Mouse (Mus musculus) forebrain, embryonic 12.5 days (tissue): ENCODE results near the gene Itprip. TPM values are rescaled to one million over a fixed set of nuclear protein-coding genes. Genes with fewer than 3 reads are reported as not detected.

Source experiments
- ATAC-seq: fragments of 200-750 bp; cut with Nextera tagmentation; 2 replicates; pipeline ENCODE4 v1.8.0; 2017; ENCODE audit warnings: moderate TSS enrichment; ENCODE audit not compliant: low FRiP score
- H3K27ac ChIP-seq: fragments of 300-500 bp; sonication (generic); 2 replicates; pipeline ENCODE4 v1.5.1; 2016; ENCODE audit warnings: mild to moderate bottlenecking
- H3K27me3 ChIP-seq: fragments of 300-500 bp; sonication (generic); 2 replicates; pipeline ENCODE4 v1.6.1; 2016; ENCODE audit warnings: mild to moderate bottlenecking
- H3K36me3 ChIP-seq: fragments of 300-500 bp; sonication (generic); replicated peaks from 2 replicates; pipeline ENCODE4 v1.6.1; 2016; ENCODE audit warnings: mild to moderate bottlenecking
- H3K4me1 ChIP-seq: fragments of 300-500 bp; sonication (generic); 2 replicates; pipeline ENCODE4 v1.6.1; 2016
- H3K4me2 ChIP-seq: fragments of 300-500 bp; sonication (generic); 2 replicates; pipeline ENCODE4 v1.6.1; 2016; ENCODE audit warnings: mild to moderate bottlenecking, moderate library complexity
- H3K4me3 ChIP-seq: fragments of 300-500 bp; sonication (generic); replicated peaks from 2 replicates; pipeline ENCODE4 v1.5.1; 2016; ENCODE audit warnings: mild to moderate bottlenecking
- H3K9ac ChIP-seq: fragments of 300-500 bp; sonication (generic); 2 replicates; pipeline ENCODE4 v1.6.1; 2016; ENCODE audit warnings: mild to moderate bottlenecking
- H3K9me3 ChIP-seq: fragments of 300-500 bp; sonication (generic); 2 replicates; pipeline ENCODE4 v1.6.1; 2016
- WGBS: fragments of 180-500 bp; shearing (Covaris S2); methylation state at CpG from one replicate; pipeline ENCODE4 v1.1.7; 2016; 5-methylcytosine and 5-hydroxymethylcytosine counted together
- polyA plus RNA-seq: library from polyadenylated mRNA; unstranded; fragments of >200 nt; fragmentation: Nextera tagmentation; extraction: Ambion mirVana; gene quantifications from 2 replicates; pipeline ENCODE4 v1.2.1, GENCODE M21; 2016

The Itprip gene
- polyA plus RNA-seq, 1 experiment from 2014 or later: 17.9 TPM

DNA sequence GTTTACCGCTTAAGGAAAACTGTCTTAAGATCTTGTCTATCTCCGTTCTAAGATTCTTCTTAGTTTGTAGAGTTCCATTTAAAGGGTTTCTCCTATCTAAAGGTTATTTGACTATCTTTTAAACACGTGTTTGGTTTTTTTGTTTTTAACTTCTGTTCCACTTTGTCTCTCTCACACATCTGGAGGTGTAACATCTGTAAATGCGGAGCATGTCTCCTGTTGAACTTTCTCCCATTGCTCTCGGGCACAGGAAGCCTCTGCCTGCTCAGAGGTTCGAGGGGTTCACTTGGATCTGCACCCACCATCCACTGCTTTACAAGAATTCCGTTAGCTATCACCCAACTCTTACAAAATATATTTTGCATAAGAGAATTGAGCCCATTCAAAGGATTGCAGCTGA is 37.6 kb downstream of the Itprip start:
- Histone ChIP-seq H3K4me3 (no peak overlapping the region), H3K27me3 (0 out of 2 replicates have a peak, but pooled peaks cover 5% of the 10 kb centered on the region), H3K9ac (no peak overlapping the region), H3K4me2 (no peak overlapping the region), H3K4me1 (peaks cover 2% of the 10 kb centered on the region; the same call in 1 of the 2 replicates), H3K9me3 (no peaks in the 10 kb centered on the region), H3K36me3 (no peaks in the 10 kb centered on the region), H3K27ac (no peak overlapping the region)
- 80% methylated on average over 7 of the region's 7 CpGs for WGBS
- no peak for ATAC-seq

- H3K9ac ChIP-seq: no peak overlapping the region
- 0 out of 2 replicates have a peak, but pooled peaks cover 5% of the 10 kb centered on the region for H3K27me3 ChIP-seq
- no peak overlapping the region for H3K27ac ChIP-seq
- no peak overlapping the region for H3K4me2 ChIP-seq
- H3K36me3 ChIP-seq: no peaks in the 10 kb centered on the region
- no peaks in the 10 kb centered on the region for H3K9me3 ChIP-seq
- H3K4me3 ChIP-seq: no peak overlapping the region
- 87% methylated on average over 15 of the region's 15 CpGs for WGBS
- ATAC-seq: no peak
- H3K4me1 ChIP-seq: no peaks in the 10 kb centered on the region
Observed at GRCm38 (mm10) chr19:47876252-47876651, 42.8 kb downstream of the Itprip start.

DNA sequence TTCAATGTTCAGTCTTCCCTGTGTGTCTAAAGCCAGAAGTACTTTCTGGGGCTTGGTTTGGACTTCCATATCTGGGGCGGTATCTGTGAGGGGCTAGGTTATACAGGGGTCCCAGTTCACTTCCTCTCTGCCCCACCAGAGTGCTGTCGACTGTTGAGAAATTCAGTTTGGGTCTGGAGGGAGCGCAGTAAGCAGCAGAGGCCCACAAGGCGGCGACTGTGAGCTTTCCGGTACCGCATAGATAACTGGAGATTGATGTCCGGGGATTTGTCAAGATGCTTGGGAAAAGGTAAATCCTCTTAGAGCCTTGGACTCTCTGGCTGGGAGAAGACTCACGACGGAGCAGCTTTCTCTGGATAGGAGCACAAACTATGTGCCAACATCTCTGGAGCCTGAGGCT is 47.6 kb downstream of the Itprip start:
- WGBS: 17% methylated on average over 10 of the region's 10 CpGs
- Histone ChIP-seq H3K4me2 (no peak overlapping the region), H3K9ac (no peak overlapping the region), H3K4me3 (no peak overlapping the region), H3K27me3 (no peaks in the 10 kb centered on the region; the same call in 1 of the 2 replicates), H3K4me1 (no peaks in the 10 kb centered on the region), H3K9me3 (no peaks in the 10 kb centered on the region), H3K27ac (no peak overlapping the region), H3K36me3 (no peaks in the 10 kb centered on the region)
- no peak for ATAC-seq

- ATAC-seq: no peak
- 74% methylated on average over 7 of the region's 7 CpGs for WGBS
- H3K9me3 ChIP-seq: no peaks in the 10 kb centered on the region
- H3K4me2 ChIP-seq: no peak overlapping the region
- no peaks in the 10 kb centered on the region; the same call in 1 of the 2 replicates for H3K27me3 ChIP-seq
- no peak overlapping the region for H3K27ac ChIP-seq
- H3K36me3 ChIP-seq: no peaks in the 10 kb centered on the region
- no peak overlapping the region for H3K4me3 ChIP-seq
- no peak overlapping the region for H3K9ac ChIP-seq
- no peaks in the 10 kb centered on the region for H3K4me1 ChIP-seq
Observed at GRCm38 (mm10) chr19:47870102-47870666, 48.9 kb downstream of the Itprip start.

DNA sequence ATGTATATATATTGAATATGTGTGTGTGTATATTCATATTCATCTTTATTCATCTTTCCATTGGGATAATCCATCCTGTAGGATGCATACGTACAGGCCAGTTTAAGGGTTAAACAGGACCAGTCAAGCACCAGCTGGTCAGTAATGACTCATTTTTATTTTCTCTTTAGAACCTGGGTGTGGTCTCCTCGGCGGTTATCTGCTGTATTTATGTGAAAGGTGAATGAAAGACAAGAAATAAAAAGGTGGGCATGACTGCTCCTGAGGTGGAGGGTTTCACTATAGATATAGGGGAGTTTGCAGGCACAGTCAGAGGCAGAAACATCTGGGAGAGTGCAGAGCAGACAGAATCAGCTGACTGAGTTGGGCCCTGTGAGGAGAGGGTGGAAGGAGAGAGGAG is 49.6 kb downstream of the Itprip start:
- Histone ChIP-seq H3K27me3 (no peaks in the 10 kb centered on the region; the same call in 1 of the 2 replicates), H3K9me3 (no peaks in the 10 kb centered on the region), H3K4me3 (no peak overlapping the region), H3K9ac (no peak overlapping the region), H3K36me3 (no peaks in the 10 kb centered on the region), H3K27ac (no peak overlapping the region), H3K4me1 (peaks cover 5% of the 10 kb centered on the region; the same call in 1 of the 2 replicates), H3K4me2 (no peak overlapping the region)
- 73% methylated on average over 3 of the region's 3 CpGs for WGBS
- ATAC-seq: no peak

DNA sequence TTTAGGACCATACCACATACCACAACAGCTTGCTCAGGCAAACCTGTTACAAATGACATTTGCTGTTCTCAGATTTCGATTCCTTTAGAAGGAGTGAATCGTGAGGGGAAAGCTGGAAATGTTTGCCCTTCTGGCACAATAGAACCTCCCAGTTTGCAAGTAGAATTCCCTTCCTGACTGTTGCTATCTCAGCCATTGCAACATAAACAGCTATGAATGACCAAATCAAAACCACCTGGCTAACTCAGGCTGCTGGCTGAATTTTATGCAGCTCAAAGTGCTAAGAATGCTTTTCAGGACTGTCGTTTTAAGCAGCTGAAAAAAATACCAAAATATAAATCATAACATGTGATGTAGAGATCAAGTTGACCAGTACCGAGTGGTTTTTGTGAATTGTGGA is 50.1 kb downstream of the Itprip start:
- Histone ChIP-seq H3K4me3 (no peak overlapping the region), H3K9ac (no peak overlapping the region), H3K9me3 (no peaks in the 10 kb centered on the region), H3K4me1 (peaks cover 5% of the 10 kb centered on the region; the same call in 1 of the 2 replicates), H3K4me2 (no peak overlapping the region), H3K36me3 (no peaks in the 10 kb centered on the region), H3K27ac (no peak overlapping the region), H3K27me3 (no peaks in the 10 kb centered on the region; the same call in 1 of the 2 replicates)
- ATAC-seq: no peak
- 78% methylated on average over 4 of the region's 4 CpGs for WGBS

DNA sequence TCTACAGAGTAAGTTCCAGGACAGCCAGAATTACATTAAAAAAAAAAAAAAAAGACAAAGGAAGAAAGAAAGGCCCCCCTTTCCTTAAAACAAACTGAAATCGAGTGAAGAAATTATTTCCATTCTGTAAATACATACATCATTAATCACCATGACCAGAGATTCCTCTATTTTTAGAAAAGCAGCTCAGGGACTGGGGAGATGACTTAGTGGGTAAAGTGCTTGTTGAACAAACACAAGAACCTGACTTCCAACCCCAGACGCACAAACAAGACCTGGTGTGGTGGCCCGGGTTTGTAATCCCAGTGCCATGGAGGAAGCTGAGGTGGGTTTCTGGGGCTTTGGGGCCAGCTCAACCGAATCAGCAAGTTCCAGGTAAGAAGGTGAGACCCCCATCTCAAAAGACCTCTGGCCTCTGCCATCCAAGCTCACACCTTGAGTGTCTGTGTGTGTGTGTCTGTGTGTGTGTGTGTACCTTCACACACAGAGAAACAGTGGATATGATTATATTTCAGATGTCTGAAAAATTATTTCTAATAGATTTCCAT is 51.4 kb downstream of the Itprip start:
- Histone ChIP-seq H3K27ac (no peak overlapping the region), H3K27me3 (no peaks in the 10 kb centered on the region; the same call in 1 of the 2 replicates), H3K9ac (no peak overlapping the region), H3K4me1 (peaks cover 5% of the 10 kb centered on the region; the same call in 1 of the 2 replicates), H3K9me3 (no peaks in the 10 kb centered on the region), H3K36me3 (no peaks in the 10 kb centered on the region), H3K4me2 (no peak overlapping the region), H3K4me3 (no peak overlapping the region)
- 75% methylated on average over 4 of the region's 4 CpGs for WGBS
- ATAC-seq: no peak

DNA sequence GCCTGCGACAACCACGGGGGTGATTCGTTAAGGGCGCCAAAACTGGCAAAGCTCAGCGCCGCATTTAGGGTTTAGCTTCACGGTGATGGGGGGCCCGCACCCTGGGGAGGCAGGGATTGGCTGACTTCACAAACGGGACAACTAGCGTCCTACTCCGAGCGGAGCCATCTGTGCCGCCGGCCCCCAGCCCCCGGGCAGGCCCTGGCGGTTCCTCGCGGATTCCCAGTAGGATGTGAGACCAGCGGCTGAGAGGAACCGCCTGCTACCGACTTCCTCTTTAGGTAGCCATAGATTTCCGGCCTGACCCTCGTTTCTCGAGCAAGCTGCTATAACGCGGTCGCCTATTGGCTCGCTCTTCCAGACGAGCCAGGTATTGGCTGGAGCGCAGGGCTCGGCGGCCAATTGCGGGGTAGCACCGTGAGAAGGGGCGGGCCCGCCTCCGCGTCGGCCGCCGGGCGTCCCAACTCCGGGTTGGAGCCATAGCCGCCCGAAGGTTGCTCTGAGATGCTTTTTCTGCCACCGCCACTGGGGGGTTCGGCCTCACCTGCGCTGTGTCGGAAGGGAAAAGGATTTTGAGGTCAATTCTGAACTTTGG is 53.6 kb downstream of the Itprip start, which contains the start of gene Gsto2:
Gsto2 (plus strand) TSS at position 182 of the 595 bp plus-strand sequence.
- WGBS: under 1% methylated on average over 49 of the region's 49 CpGs
- H3K27ac ChIP-seq: peak within 1 kb of the TSS; percentile 84
- H3K9me3 ChIP-seq: no peaks in the 10 kb centered on the region
- H3K27me3 ChIP-seq: no peaks in the 10 kb centered on the region; the same call in 1 of the 2 replicates
- H3K4me2 ChIP-seq: peak within 1 kb of the TSS; percentile 83
- peak within 1 kb of the TSS; percentile 71 for H3K4me3 ChIP-seq
- ATAC-seq: peak; percentile 100
- H3K36me3 ChIP-seq: no peaks in the 10 kb centered on the region
- H3K9ac ChIP-seq: peak within 1 kb of the TSS; percentile 84
- H3K4me1 ChIP-seq: peaks cover 5% of the 10 kb centered on the region; the same call in 1 of the 2 replicates

GRCm38 (mm10) chr19:47864721-47865120 is 54.4 kb downstream of the Itprip start:
- H3K9me3 ChIP-seq: no peaks in the 10 kb centered on the region
- ATAC-seq: no peak
- peak overlapping the region; percentile 83 for H3K4me2 ChIP-seq
- H3K9ac ChIP-seq: peak overlapping the region; percentile 84; the same call in 1 of the 2 replicates
- peak overlapping the region; percentile 71 for H3K4me3 ChIP-seq
- H3K4me1 ChIP-seq: peaks cover 5% of the 10 kb centered on the region; the same call in 1 of the 2 replicates
- 83% methylated on average over 7 of the region's 7 CpGs for WGBS
- no peaks in the 10 kb centered on the region; the same call in 1 of the 2 replicates for H3K27me3 ChIP-seq
- H3K36me3 ChIP-seq: no peaks in the 10 kb centered on the region; the same call in 1 of the 2 replicates
- H3K27ac ChIP-seq: no peak overlapping the region

- Histone ChIP-seq H3K4me1 (peaks cover 5% of the 10 kb centered on the region; the same call in 1 of the 2 replicates), H3K9me3 (no peaks in the 10 kb centered on the region), H3K4me2 (no peak overlapping the region), H3K9ac (no peak overlapping the region), H3K4me3 (no peak overlapping the region), H3K27me3 (no peaks in the 10 kb centered on the region), H3K27ac (no peak overlapping the region), H3K36me3 (no peaks in the 10 kb centered on the region; the same call in 1 of the 2 replicates)
- no peak for ATAC-seq
- 98% methylated on average over 9 of the region's 9 CpGs for WGBS
Observed at GRCm38 (mm10) chr19:47864051-47864450, 55.0 kb downstream of the Itprip start.

DNA sequence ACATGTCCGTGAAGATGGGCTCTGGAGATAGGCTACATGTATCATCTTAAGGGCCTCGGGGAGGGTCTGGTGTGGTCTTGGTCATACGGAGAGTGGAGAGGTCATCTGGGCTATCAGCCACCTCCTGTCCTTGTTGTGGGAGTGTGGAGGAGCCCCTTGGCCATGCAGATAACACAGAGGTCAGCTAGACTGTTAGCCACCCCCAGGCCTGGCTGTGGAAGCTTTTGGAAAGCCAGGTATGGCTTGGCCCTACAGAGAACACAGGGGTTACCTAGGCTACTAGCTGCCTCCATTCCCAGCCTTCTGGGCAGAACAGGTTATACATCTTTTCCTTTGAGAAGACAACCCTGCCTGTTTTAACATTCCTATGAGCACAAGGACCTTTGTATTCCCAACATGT is 56.5 kb downstream of the Itprip start:
- Histone ChIP-seq H3K4me1 (peaks cover 5% of the 10 kb centered on the region; the same call in 1 of the 2 replicates), H3K4me3 (no peak overlapping the region), H3K4me2 (no peak overlapping the region), H3K9me3 (no peaks in the 10 kb centered on the region), H3K27ac (no peak overlapping the region), H3K36me3 (no peaks in the 10 kb centered on the region; the same call in 1 of the 2 replicates), H3K9ac (no peak overlapping the region), H3K27me3 (no peaks in the 10 kb centered on the region)
- ATAC-seq: no peak
- 91% methylated on average over 3 of the region's 3 CpGs for WGBS

DNA sequence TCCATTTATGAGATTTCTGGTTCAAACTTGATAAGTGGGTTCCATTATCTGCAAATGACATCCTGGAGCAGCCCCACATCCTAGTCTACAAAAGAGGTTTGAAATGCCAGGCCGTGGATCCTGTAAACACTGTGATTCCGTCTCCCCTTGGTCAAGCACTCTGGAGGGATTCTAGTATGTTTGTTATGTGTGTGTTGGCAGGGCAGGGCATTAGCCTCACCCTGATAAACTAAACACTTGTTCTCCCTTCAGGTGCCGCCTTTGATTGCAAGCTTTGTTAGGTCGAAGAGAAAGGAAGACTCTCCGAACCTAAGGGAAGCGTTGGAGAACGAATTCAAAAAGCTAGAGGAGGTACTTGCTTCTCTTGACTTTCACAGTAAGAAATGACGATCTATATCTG is 59.9 kb downstream of the Itprip start:
- no peak for ATAC-seq
- H3K9ac ChIP-seq: no peak overlapping the region
- no peaks in the 10 kb centered on the region for H3K9me3 ChIP-seq
- no peak overlapping the region for H3K4me2 ChIP-seq
- no peaks in the 10 kb centered on the region; the same call in 1 of the 2 replicates for H3K36me3 ChIP-seq
- H3K4me1 ChIP-seq: peaks cover 12% of the 10 kb centered on the region
- H3K27me3 ChIP-seq: 0 out of 2 replicates have a peak, but pooled peaks cover 2% of the 10 kb centered on the region
- H3K4me3 ChIP-seq: no peak overlapping the region
- H3K27ac ChIP-seq: no peak overlapping the region
- 87% methylated on average over 8 of the region's 8 CpGs for whole genome bisulfite sequencing
